Mouse (Mus musculus) cerebellum, postnatal 25 days (tissue): ENCODE measurements around the gene Fam161a.
A peak's percentile ranks its signal among the peaks of the same experiment; 100 is the strongest.

Source experiments
- DNase-seq, 2 experiments: peaks; one replicate each; pipeline ENCODE4 v3.0.0; 2021; ENCODE audit warnings: mixed read lengths in 2 of 2

Fam161a gene

DNA sequence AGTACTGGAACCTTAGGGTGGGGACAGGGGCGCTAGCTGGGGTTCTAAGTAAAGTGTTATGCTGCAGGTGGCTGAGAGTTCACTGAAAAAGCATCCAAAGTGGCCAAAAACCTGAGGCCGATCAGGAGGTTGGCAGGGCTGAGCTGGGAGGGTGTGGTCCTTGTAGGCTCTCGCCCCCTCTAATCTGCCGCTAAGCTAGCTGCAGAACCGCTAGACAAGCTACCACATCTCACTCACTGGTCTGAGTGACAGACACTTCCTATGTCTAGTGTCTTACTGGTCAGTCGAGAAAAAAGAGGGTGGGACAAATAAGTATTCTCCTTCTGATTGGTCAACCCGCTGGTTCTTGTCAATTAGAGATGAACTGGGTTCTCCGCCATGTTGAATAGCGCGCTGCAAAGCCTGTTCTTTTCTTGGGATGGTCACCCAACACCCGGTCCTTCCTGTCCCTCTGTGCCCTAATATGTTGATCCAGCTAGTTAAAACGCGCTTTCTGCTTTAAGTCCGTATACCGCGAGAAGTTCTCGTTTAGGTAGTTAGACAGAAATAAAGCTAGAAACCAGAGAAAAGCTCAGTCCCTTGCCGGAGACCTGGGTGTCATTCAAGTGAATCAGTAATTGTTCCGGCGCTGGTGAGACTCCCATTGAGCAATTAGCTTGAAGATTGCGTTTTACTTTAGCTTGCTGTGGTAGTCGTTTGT is at the start of gene Fam161a:
Fam161a (plus strand) TSS at position 51 of the 700 bp plus-strand sequence.
- DNase-seq, result peak; percentile 81 to 82

- no peak for DNase-seq
These were observed 49.4 kb upstream of the Fam161a start for GRCm38 (mm10) chr11:22957791-22958374.

- no peak for DNase-seq
These were observed 45.2 kb upstream of the Fam161a start for GRCm38 (mm10) chr11:22962101-22962500.

DNA sequence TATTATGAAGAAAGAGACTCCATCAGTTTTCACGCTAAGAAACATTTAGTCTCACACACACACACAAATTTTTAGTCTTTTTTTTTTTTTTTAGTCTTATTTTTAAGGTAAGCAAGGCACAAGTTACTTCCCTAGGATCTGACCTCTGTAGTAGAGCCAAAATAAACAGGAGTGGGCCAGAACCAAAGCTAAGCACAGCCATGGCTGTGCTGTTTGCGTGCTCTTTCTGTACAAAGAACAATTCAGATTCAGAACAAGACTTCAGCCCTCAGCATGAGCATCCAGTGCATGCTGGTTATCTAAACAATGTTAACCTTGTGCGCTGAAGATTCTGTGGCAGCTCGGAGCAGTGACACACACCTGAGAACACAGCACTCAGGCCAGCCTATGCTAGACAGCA is 42.9 kb upstream of the Fam161a start:
- no peak for DNase-seq

DNA sequence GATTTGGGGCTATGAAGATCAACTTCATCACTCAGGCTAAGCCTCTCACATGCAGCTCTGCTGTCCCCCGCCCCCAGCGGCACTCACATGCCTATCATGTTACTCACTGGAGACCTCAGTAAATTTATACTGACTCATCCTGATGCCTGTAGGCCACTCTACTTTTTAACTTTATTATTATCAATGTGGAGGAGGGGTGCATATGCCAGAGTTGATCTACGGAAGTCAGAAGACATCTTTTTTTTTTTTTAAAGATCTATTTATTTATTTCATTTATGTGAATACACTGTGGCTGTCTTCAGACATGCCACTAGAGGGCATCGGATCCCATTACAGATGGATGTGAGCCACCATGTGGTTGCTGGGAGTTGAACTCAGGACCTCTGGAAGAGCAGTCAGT is 41.8 kb upstream of the Fam161a start:
- no peak for DNase-seq

DNA sequence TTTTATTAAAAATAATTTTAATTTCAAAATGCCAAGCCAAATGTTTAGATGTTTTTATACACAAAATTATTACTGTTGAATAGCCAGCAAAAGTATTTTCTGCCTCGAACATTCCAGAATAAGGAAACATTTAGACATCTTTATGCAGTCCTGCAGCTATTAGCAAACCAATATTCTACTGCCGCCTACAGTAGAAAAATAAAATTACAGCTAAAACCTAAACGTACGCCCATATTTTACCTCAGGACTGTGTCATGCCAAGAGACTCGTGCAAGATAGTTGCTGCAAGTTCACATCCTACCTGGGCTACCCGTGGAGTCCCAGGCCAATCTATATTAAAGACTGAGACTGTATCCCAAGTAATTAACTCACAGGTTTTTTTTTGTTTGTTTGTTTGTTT is 37.8 kb upstream of the Fam161a start:
- DNase-seq, result no peak

- DNase-seq, result no peak
These were observed 36.8 kb upstream of the Fam161a start for GRCm38 (mm10) chr11:22970546-22970945.

GRCm38 (mm10) chr11:22971835-22972709 is 35.3 kb upstream of the Fam161a start, which contains the start of gene Zrsr1:
Gene Zrsr1 (plus strand): TSS chr11:22972005.
- peak; percentile 77 to 86 for DNase-seq

GRCm38 (mm10) chr11:22972746-22973526 is 34.4 kb upstream of the Fam161a start:
- peak; percentile 89 to 90 for DNase-seq

GRCm38 (mm10) chr11:22973599-22973998 is 33.7 kb upstream of the Fam161a start:
- DNase-seq, result peak in 1 of 2 experiments; percentile 23

- DNase-seq, result peak; percentile 19 to 26
These were observed 29.1 kb upstream of the Fam161a start for GRCm38 (mm10) chr11:22978215-22978614.

DNA sequence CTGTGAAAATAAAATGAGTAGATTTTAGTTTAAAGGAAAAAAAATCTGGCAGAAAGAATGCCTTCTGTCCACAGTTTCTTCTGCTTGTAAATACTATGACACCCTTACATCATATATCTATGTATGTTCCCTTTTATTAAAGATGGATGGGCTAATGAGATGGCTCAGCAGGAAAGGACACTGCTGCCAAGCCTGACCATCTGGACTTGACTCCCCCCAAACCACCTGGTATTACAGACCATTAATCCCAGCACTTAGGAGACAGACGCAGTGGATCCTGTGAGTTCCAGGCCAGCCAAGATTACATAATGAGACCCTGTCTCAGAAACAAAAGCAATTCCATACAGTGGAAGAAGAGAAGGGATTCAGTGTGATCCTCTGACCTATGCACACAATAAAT is 28.6 kb upstream of the Fam161a start:
- DNase-seq, result peak; percentile 81 to 83

GRCm38 (mm10) chr11:22979221-22979620 is 28.1 kb upstream of the Fam161a start:
- DNase-seq, result no peak

DNA sequence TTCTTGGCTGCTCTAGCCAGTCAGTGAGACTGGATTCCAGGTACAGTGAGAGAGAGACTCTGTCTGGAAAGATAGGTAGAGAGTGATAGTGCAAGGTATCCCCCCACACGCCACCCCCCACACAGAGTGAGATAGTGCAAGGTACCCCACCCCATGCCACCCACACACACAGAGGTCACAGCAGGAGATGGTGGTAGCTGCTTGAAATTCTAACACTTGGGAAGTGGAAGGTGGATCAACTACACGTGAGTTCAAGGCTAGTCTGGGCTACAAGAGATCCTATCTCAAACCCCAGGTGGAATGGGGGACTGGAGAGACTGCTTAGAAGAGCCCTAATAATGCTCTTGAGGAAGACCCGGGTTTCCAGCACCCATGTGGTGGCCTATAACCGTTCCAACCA is 26.3 kb upstream of the Fam161a start:
- DNase-seq, result no peak

DNA sequence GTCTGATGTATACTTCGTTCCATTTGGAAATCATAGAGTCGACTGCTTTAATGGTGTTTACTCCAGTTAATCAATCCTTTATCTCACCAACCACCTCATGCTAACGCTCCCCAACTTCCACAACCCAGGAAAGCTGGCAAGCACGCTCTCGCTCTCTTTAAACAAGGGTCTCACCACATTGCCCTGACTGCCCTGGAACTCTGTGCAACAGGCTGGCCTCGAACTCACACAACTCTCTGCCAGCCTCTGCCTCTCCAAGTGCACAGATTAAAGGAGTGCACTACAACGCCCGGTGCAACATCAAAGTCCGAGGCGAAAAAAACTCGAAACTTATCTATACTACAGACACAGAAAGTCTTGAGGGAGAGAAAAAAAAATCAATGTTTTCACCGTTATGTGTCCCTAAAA is 25.8 kb upstream of the Fam161a start:
- no peak for DNase-seq

DNA sequence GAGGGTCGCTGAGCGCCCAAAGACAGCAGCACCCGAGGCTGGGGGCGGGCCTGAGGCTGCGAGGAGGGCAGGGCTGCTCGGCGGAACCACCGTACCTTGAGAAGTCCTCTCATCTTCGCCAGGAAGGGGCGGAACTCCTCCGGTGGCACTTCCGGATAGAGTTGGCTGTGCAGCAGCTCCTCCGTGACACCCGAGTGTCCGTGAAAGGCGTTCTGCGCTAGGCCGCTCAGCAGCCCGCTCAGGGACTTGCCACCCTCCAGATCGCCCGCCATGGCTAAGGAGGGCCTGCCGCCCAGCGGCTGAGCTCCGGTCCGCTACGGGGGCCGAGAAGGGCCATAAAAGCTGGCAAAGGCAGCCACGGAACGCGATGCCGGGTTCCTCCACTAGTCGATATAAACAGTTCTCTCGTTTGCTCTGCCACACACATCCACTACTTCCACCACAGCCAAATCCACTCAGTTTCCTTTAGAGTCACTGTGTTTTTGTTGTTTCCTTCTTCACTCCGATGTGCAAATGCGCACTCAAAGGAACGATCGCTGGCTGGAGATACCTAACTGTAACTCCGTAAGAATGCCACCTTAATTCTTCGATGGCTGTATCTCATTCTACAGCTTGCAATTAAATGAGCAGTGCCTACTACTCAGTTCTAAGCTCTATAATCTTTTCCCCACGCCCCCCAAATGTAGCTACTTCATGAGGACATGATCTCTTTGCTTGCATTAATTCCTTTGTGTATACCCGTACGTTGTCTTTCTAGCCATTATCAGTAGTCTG is 25.2 kb upstream of the Fam161a start, which contains the start of the genes Gm28048 and Commd1:
Gm28048 (minus strand) TSS at position 107 of the 774 bp plus-strand sequence.
Commd1 (minus strand) TSS at position 399 of the 774 bp plus-strand sequence.
- DNase-seq, result peak; percentile 98 to 99

DNA sequence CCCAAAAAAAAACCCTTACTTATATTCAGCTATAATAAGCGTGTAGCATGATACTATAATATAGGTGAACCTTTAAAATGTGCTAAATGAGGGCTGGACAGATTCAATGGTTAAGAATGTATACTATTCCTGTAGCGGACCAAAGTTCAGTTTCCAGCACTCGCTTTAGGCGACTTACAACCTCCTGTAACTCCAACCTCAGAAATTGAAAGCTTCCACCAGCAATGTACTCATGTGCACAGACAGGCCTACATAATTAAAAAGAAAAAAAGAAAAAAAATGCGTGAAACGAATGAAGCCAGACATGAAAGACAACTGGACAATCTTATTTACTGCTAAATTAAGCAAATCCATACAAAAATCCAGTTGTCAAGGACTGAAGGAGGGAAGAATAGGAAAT is 24.5 kb upstream of the Fam161a start:
- no peak for DNase-seq

DNA sequence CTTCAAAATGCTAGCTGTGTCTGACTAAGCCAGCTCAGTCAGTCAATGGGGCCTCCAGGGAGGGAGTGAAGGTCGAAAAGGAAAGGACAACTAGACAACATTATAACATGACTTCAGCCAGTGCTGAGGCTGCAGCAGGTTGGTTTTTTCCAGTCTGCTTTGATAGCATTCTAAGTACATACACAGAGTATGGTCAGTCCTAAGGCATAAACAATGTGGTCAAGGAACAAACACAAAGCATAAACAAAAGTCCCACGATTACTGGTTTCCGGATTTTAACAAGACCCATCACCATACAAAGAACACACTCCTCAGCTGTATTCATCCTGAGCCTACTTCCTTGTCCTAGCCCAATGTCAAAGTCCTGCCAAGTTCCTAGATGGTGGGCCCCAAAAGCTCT is 21.8 kb upstream of the Fam161a start:
- no peak for DNase-seq

- DNase-seq, result peak; percentile 28 to 53
These were observed 20.0 kb upstream of the Fam161a start for GRCm38 (mm10) chr11:22987357-22987756.

DNA sequence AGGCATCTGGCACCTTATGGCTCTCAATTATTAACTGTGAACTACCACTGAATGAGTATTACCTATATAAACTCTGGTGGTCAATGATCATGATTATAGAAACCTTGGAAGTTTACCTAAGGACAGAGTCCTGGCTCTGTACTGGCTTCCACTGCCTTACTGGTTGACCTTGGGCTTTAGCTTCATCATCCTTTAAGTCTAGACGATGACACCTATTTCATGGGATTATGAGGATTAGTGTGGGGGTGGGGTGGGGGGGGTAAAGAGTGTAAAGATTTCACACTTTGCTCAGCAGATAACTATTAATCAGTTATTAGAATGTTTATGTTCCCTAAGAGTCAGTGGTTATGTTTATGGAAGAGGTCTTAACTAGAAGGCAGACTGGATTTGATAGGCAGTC is 17.5 kb upstream of the Fam161a start:
- DNase-seq, result no peak

DNA sequence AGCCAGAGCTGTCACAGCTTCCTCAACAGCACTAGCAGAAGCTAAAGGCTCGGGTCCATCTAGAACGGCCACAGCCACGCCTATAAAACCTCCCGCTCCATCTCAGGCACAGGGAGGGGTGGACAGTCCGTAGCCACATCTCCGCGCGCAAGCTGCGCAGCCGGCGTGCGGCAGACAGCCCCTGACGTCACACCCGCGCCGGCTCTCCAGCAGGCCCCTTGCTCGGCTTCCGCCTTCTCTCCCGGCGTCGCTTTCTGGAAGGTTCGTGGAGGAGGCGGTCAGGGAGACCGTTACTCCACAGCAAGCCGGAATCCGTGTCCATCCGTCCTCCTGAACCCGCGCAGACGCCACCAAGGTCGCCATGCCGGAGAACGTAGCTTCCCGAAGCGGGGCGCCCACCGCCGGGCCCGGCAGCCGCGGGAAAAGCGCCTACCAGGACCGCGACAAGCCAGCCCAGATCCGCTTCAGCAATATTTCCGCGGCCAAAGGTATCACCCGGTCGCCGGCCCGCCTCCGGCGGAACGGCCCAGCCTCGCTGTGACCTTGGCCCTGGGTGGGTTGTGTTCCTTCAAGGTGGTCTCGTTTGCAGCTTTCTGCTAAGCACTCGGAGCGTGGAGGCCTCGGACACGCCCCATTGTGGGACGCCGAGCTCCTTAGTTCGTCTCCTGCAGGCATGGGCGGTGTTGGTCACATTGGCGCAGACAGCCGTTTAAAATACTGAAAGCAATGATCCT is 16.8 kb upstream of the Fam161a start, which contains the start of gene Cct4:
Cct4 (plus strand) TSS at position 127 of the 734 bp plus-strand sequence.
- DNase-seq, result peak; percentile 97
